Mouse (Mus musculus): Measurements from ENCODE around the gene Tpbgl.
A peak's percentile ranks its signal among the peaks of the same experiment; 100 is the strongest.

The Tpbgl gene

GRCm38 (mm10) chr7:99626376-99627270 lies at the start of gene Tpbgl:
TSS of gene Tpbgl (minus strand) at chr7:99627103.
- DNase-seq (ENCODE audit: low spot score) = no peak

- DNase-seq (ENCODE audit: low spot score) = peak; percentile 35
These were observed 48.0 kb upstream of the Tpbgl start for GRCm38 (mm10) chr7:99674890-99675289.

- DNase-seq (ENCODE audit: low spot score) = no peak
These were observed 47.3 kb upstream of the Tpbgl start for GRCm38 (mm10) chr7:99674209-99674608.

GRCm38 (mm10) chr7:99673188-99673587 lies 46.3 kb upstream of the Tpbgl start:
- DNase-seq (ENCODE audit: low spot score) = no peak

GRCm38 (mm10) chr7:99671544-99672435 lies 44.9 kb upstream of the Tpbgl start:
- no peak for DNase-seq (ENCODE audit: low spot score)

GRCm38 (mm10) chr7:99670915-99671314 lies 44.0 kb upstream of the Tpbgl start:
- no peak for DNase-seq (ENCODE audit: low spot score)

- no peak for DNase-seq (ENCODE audit: low spot score)
These were observed 41.9 kb upstream of the Tpbgl start for GRCm38 (mm10) chr7:99668802-99669201.

- DNase-seq (ENCODE audit: low spot score) = no peak
These were observed 40.2 kb upstream of the Tpbgl start for GRCm38 (mm10) chr7:99667096-99667495.

GRCm38 (mm10) chr7:99665731-99666452 lies 39.0 kb upstream of the Tpbgl start:
- no peak for DNase-seq (ENCODE audit: low spot score)

- DNase-seq (ENCODE audit: low spot score) = peak; percentile 38
These were observed 37.9 kb upstream of the Tpbgl start for GRCm38 (mm10) chr7:99664571-99665485.

- no peak for DNase-seq (ENCODE audit: low spot score)
These were observed 36.8 kb upstream of the Tpbgl start for GRCm38 (mm10) chr7:99663507-99664220.

GRCm38 (mm10) chr7:99662311-99662710 lies 35.4 kb upstream of the Tpbgl start:
- no peak for DNase-seq (ENCODE audit: low spot score)

GRCm38 (mm10) chr7:99661571-99662230 lies 34.8 kb upstream of the Tpbgl start:
- no peak for DNase-seq (ENCODE audit: low spot score)

- DNase-seq (ENCODE audit: low spot score) = no peak
These were observed 34.2 kb upstream of the Tpbgl start for GRCm38 (mm10) chr7:99661071-99661470.

- DNase-seq (ENCODE audit: low spot score) = peak; percentile 73
These were observed 32.6 kb upstream of the Tpbgl start for GRCm38 (mm10) chr7:99659379-99660029.

- DNase-seq (ENCODE audit: low spot score) = no peak
These were observed 27.3 kb upstream of the Tpbgl start for GRCm38 (mm10) chr7:99654244-99654643.

- no peak for DNase-seq (ENCODE audit: low spot score)
These were observed 22.7 kb upstream of the Tpbgl start for GRCm38 (mm10) chr7:99649585-99649984.

GRCm38 (mm10) chr7:99648623-99649022 lies 21.7 kb upstream of the Tpbgl start:
- no peak for DNase-seq (ENCODE audit: low spot score)

GRCm38 (mm10) chr7:99644701-99645100 lies 17.8 kb upstream of the Tpbgl start:
- no peak for DNase-seq (ENCODE audit: low spot score)

All from layer of hippocampus, adult 9-10 months (tissue).